Mouse (Mus musculus) stomach, embryonic 16.5 days (tissue): Measurements from ENCODE around the gene Klf12. TPM values are rescaled to one million over a fixed set of nuclear protein-coding genes. Genes with fewer than 3 reads are reported as not detected.

Experiments used
- ATAC-seq: fragments of 200-750 bp; cut with Nextera tagmentation; 2 replicates; pipeline ENCODE4 v1.8.0; 2017; ENCODE audit warnings: moderate number of reproducible peaks, moderate TSS enrichment; ENCODE audit not compliant: insufficient read depth, low FRiP score
- H3K27ac ChIP-seq: fragments of 300-500 bp; sonication (generic); 2 replicates; pipeline ENCODE4 v1.5.1; 2014; ENCODE audit warnings: low read length
- H3K27me3 ChIP-seq: fragments of 300-500 bp; sonication (generic); 2 replicates; pipeline ENCODE4 v1.6.1; 2014; ENCODE audit warnings: low read length, control low read depth, mixed read lengths; ENCODE audit not compliant: control insufficient read depth, insufficient read depth
- H3K36me3 ChIP-seq: fragments of 300-500 bp; sonication (generic); 2 replicates; pipeline ENCODE4 v1.6.1; 2014; ENCODE audit warnings: low read length; ENCODE audit not compliant: control insufficient read depth, insufficient read depth
- H3K4me1 ChIP-seq: fragments of 300-500 bp; sonication (generic); 2 replicates; pipeline ENCODE4 v1.6.1; 2014; ENCODE audit warnings: low read length, control low read depth, mixed read lengths; ENCODE audit not compliant: control insufficient read depth, insufficient read depth
- H3K4me2 ChIP-seq: fragments of 300-500 bp; sonication (generic); 2 replicates; pipeline ENCODE4 v1.6.1; 2014; ENCODE audit warnings: low read depth, low read length, mixed read lengths
- H3K4me3 ChIP-seq: fragments of 300-500 bp; sonication (generic); replicated peaks from 2 replicates; pipeline ENCODE4 v1.5.1; 2014; ENCODE audit warnings: mild to moderate bottlenecking, low read length
- H3K9ac ChIP-seq: fragments of 300-500 bp; sonication (generic); 2 replicates; pipeline ENCODE4 v1.6.1; 2014; ENCODE audit warnings: low read length
- H3K9me3 ChIP-seq: fragments of 300-500 bp; sonication (generic); replicated peaks from 2 replicates; pipeline ENCODE4 v1.6.1; 2016; ENCODE audit warnings: low read length, control low read depth; ENCODE audit not compliant: control insufficient read depth
- WGBS: fragments of 180-500 bp; shearing (Covaris S2); extraction: QIAGEN DNeasy Blood & Tissue Kit; methylation state at CpG from one replicate; pipeline ENCODE4 v1.1.7; 2014; 5-methylcytosine and 5-hydroxymethylcytosine counted together
- polyA plus RNA-seq: library from polyadenylated mRNA; unstranded; fragments of >200 nt; fragmentation: Nextera tagmentation; extraction: Ambion mirVana; gene quantifications from 2 replicates; pipeline ENCODE4 v1.2.1, GENCODE M21; 2015

Gene Klf12
- polyA plus RNA-seq, 1 experiment from 2014 or later, result 14.4 TPM

- no peaks in the 10 kb centered on the region for H3K36me3 ChIP-seq
- H3K27me3 ChIP-seq, result no peaks in the 10 kb centered on the region
- WGBS, result 73% methylated on average over 4 of the region's 4 CpGs
- ATAC-seq, result no peak
- no peak overlapping the region for H3K4me3 ChIP-seq
- H3K27ac ChIP-seq, result no peak overlapping the region
- no peak overlapping the region for H3K4me2 ChIP-seq
- no peak overlapping the region for H3K9ac ChIP-seq
- no peaks in the 10 kb centered on the region for H3K9me3 ChIP-seq
- no peaks in the 10 kb centered on the region for H3K4me1 ChIP-seq
Measured at GRCm38 (mm10) chr14:100053456-100053855, 231.0 kb downstream of the Klf12 start.

GRCm38 (mm10) chr14:100052876-100053275, 231.6 kb downstream of the Klf12 start:
- Histone ChIP-seq H3K4me2 (no peak overlapping the region), H3K4me3 (no peak overlapping the region), H3K9me3 (no peaks in the 10 kb centered on the region), H3K9ac (no peak overlapping the region), H3K27ac (no peak overlapping the region), H3K36me3 (no peaks in the 10 kb centered on the region), H3K27me3 (no peaks in the 10 kb centered on the region), H3K4me1 (no peaks in the 10 kb centered on the region)
- WGBS, result 72% methylated on average over 2 of the region's 2 CpGs
- ATAC-seq, result no peak

- H3K4me1 ChIP-seq, result no peaks in the 10 kb centered on the region
- H3K4me3 ChIP-seq, result no peak overlapping the region
- H3K9ac ChIP-seq, result no peak overlapping the region
- no peak overlapping the region for H3K4me2 ChIP-seq
- no peaks in the 10 kb centered on the region for H3K36me3 ChIP-seq
- H3K27me3 ChIP-seq, result no peaks in the 10 kb centered on the region
- no peak overlapping the region for H3K27ac ChIP-seq
- no peak for ATAC-seq
- H3K9me3 ChIP-seq, result no peaks in the 10 kb centered on the region
Measured at GRCm38 (mm10) chr14:100045431-100045830, 239.0 kb downstream of the Klf12 start.

GRCm38 (mm10) chr14:100041823-100042222, 242.7 kb downstream of the Klf12 start:
- Histone ChIP-seq H3K4me3 (no peak overlapping the region), H3K27me3 (no peaks in the 10 kb centered on the region), H3K27ac (no peak overlapping the region), H3K9ac (no peak overlapping the region), H3K36me3 (no peaks in the 10 kb centered on the region), H3K9me3 (no peaks in the 10 kb centered on the region), H3K4me1 (no peaks in the 10 kb centered on the region), H3K4me2 (no peak overlapping the region)
- ATAC-seq, result no peak
- 70% methylated on average over 6 of the region's 6 CpGs for WGBS

GRCm38 (mm10) chr14:100026671-100027070, 257.8 kb downstream of the Klf12 start:
- Histone ChIP-seq H3K9me3 (no peaks in the 10 kb centered on the region), H3K9ac (no peak overlapping the region), H3K27ac (no peak overlapping the region), H3K4me2 (no peak overlapping the region), H3K27me3 (no peaks in the 10 kb centered on the region), H3K4me1 (no peaks in the 10 kb centered on the region), H3K36me3 (peaks cover 8% of the 10 kb centered on the region), H3K4me3 (no peak overlapping the region)
- no peak for ATAC-seq
- WGBS, result 74% methylated on average over 6 of the region's 6 CpGs

- no peak for ATAC-seq
- Histone ChIP-seq H3K36me3 (peaks cover 5% of the 10 kb centered on the region), H3K4me1 (no peaks in the 10 kb centered on the region), H3K9ac (no peak overlapping the region), H3K9me3 (no peaks in the 10 kb centered on the region), H3K27me3 (no peaks in the 10 kb centered on the region), H3K27ac (no peak overlapping the region), H3K4me3 (no peak overlapping the region), H3K4me2 (no peak overlapping the region)
- WGBS, result 89% methylated on average over 2 of the region's 2 CpGs
Measured at GRCm38 (mm10) chr14:100017219-100017618, 267.3 kb downstream of the Klf12 start.

- Histone ChIP-seq H3K27me3 (no peaks in the 10 kb centered on the region), H3K9me3 (no peaks in the 10 kb centered on the region), H3K36me3 (no peaks in the 10 kb centered on the region), H3K4me2 (no peak overlapping the region), H3K4me3 (no peak overlapping the region), H3K9ac (no peak overlapping the region), H3K4me1 (no peaks in the 10 kb centered on the region), H3K27ac (no peak overlapping the region)
- WGBS, result 74% methylated on average over 5 of the region's 5 CpGs
- no peak for ATAC-seq
Measured at GRCm38 (mm10) chr14:100010525-100010924, 274.0 kb downstream of the Klf12 start.

GRCm38 (mm10) chr14:100009790-100010382, 274.6 kb downstream of the Klf12 start:
- H3K9ac ChIP-seq, result no peak overlapping the region
- H3K27ac ChIP-seq, result no peak overlapping the region
- no peak overlapping the region for H3K4me3 ChIP-seq
- H3K36me3 ChIP-seq, result no peaks in the 10 kb centered on the region
- 52% methylated on average over 4 of the region's 4 CpGs for WGBS
- no peak overlapping the region for H3K4me2 ChIP-seq
- no peaks in the 10 kb centered on the region for H3K4me1 ChIP-seq
- H3K27me3 ChIP-seq, result no peaks in the 10 kb centered on the region
- no peaks in the 10 kb centered on the region for H3K9me3 ChIP-seq
- no peak for ATAC-seq

GRCm38 (mm10) chr14:99983510-99983909, 301.0 kb downstream of the Klf12 start:
- H3K36me3 ChIP-seq, result no peaks in the 10 kb centered on the region
- no peaks in the 10 kb centered on the region for H3K27me3 ChIP-seq
- H3K9ac ChIP-seq, result no peak overlapping the region
- no peak overlapping the region for H3K27ac ChIP-seq
- WGBS, result 47% methylated on average over 7 of the region's 7 CpGs
- no peaks in the 10 kb centered on the region for H3K4me1 ChIP-seq
- H3K9me3 ChIP-seq, result no peaks in the 10 kb centered on the region
- H3K4me2 ChIP-seq, result no peak overlapping the region
- ATAC-seq, result no peak
- H3K4me3 ChIP-seq, result no peak overlapping the region

GRCm38 (mm10) chr14:99981209-99981608, 303.3 kb downstream of the Klf12 start:
- H3K27me3 ChIP-seq, result no peaks in the 10 kb centered on the region
- WGBS, result 64% methylated on average over 3 of the region's 3 CpGs
- no peak overlapping the region for H3K4me3 ChIP-seq
- ATAC-seq, result no peak
- no peak overlapping the region for H3K4me2 ChIP-seq
- no peaks in the 10 kb centered on the region for H3K36me3 ChIP-seq
- no peaks in the 10 kb centered on the region for H3K9me3 ChIP-seq
- H3K27ac ChIP-seq, result no peak overlapping the region
- H3K9ac ChIP-seq, result no peak overlapping the region
- H3K4me1 ChIP-seq, result no peaks in the 10 kb centered on the region
